In genomic region chr6:148242304-148242703, GRCm38 (mm10) we compare ENCODE assay signal across 16 mouse cellular contexts. TPM values are rescaled to one million over a fixed set of nuclear protein-coding genes. Genes with fewer than 3 reads are reported as not detected.
A peak's percentile ranks its signal among the peaks of the same experiment; 100 is the strongest.
DNase-seq lines count a peak whose midpoint lies in the region; ATAC-seq and TF ChIP-seq lines count a peak whose summit lies in the region.
"Had no signal": no experiment of that assay in that cellular context is flagged by ENCODE, and none has a peak within 500 bp of the region (broad histone marks: within the 10 kb centered on the region; RNA-seq: fewer than 3 reads in every experiment).

No protein-coding gene starts in this region.

- H3K4me1 ChIP-seq in kidney, adult 2 months (ENCODE audit: control insufficient read depth, insufficient read depth, low read length) = no peaks in the 10 kb centered on the region
- no peaks in the 10 kb centered on the region for H3K4me1 ChIP-seq in midbrain, postnatal 0 days (ENCODE audit: insufficient read depth, low read length)
- no peaks in the 10 kb centered on the region for H3K4me1 ChIP-seq in midbrain, embryonic 15.5 days
- H3K4me1 ChIP-seq: forebrain, embryonic 15.5 days; hindbrain, embryonic 12.5 days had no signal

- peak; percentile 18; the same call in 1 of the 2 replicates for TF ChIP-seq CTCF in kidney, adult 2 months (conservative IDR thresholded peaks at IDR 0.05; ENCODE audit: insufficient read depth, insufficient read length, low read depth, low read length)
- TF ChIP-seq CTCF in midbrain, postnatal 0 days (IDR thresholded peaks at IDR 0.05) = peak; percentile 41

- H3K4me2 ChIP-seq in midbrain, postnatal 0 days (ENCODE audit: low read depth, low read length, poor library complexity, severe bottlenecking) = no peak overlapping the region
- no peak overlapping the region for H3K4me2 ChIP-seq in midbrain, embryonic 15.5 days
- H3K4me2 ChIP-seq: forebrain, embryonic 15.5 days; hindbrain, embryonic 12.5 days had no signal

- no peak overlapping the region for H3K27ac ChIP-seq in kidney, adult 2 months (ENCODE audit: insufficient read depth, low read depth, low read length)
- no peak overlapping the region for H3K27ac ChIP-seq in midbrain, postnatal 0 days (ENCODE audit: low read depth, low read length)
- H3K27ac ChIP-seq in midbrain, embryonic 15.5 days = no peak overlapping the region
- H3K27ac ChIP-seq: forebrain, embryonic 15.5 days; hindbrain, embryonic 12.5 days had no signal

- no peak for ATAC-seq in midbrain, postnatal 0 days (ENCODE audit: low FRiP score)
- ATAC-seq in midbrain, embryonic 15.5 days (replicated peaks) = no peak
- no peak for ATAC-seq in activated CD4-positive, CD25-positive, alpha-beta regulatory T cell, adult 4 months
- ATAC-seq: forebrain, embryonic 15.5 days had no signal

- no peaks in the 10 kb centered on the region for H3K36me3 ChIP-seq in kidney, adult 2 months (ENCODE audit: control insufficient read depth, insufficient read depth, low read length)
- peaks cover 18% of the 10 kb centered on the region for H3K36me3 ChIP-seq in midbrain, postnatal 0 days (ENCODE audit: insufficient read depth, low read length)
- no peaks in the 10 kb centered on the region for H3K36me3 ChIP-seq in midbrain, embryonic 15.5 days (replicated peaks)
- H3K36me3 ChIP-seq: forebrain, embryonic 15.5 days; hindbrain, embryonic 12.5 days had no signal

- no peaks in the 10 kb centered on the region for H3K9me3 ChIP-seq in midbrain, postnatal 0 days (ENCODE audit: low read length)
- H3K9me3 ChIP-seq in midbrain, embryonic 15.5 days = no peaks in the 10 kb centered on the region
- H3K9me3 ChIP-seq: forebrain, embryonic 15.5 days; hindbrain, embryonic 12.5 days had no signal

- TF ChIP-seq POLR2A in kidney, adult 2 months (IDR thresholded peaks at IDR 0.05; ENCODE audit: low read depth, low read length) = no peak

- H3K4me3 ChIP-seq in kidney, adult 2 months (ENCODE audit: insufficient read depth, low read depth, low read length) = no peak overlapping the region
- no peak overlapping the region for H3K4me3 ChIP-seq in midbrain, postnatal 0 days (ENCODE audit: low read depth, low read length)
- no peak overlapping the region for H3K4me3 ChIP-seq in midbrain, embryonic 15.5 days
- H3K4me3 ChIP-seq: forebrain, embryonic 15.5 days; hindbrain, embryonic 12.5 days had no signal

- DNase-seq in kidney, adult 2 months = no peak
- DNase-seq in kidney, postnatal 36 days = no peak
- DNase-seq in midbrain, postnatal 0 days (ENCODE audit: low spot score) = no peak
- peak; percentile 22 for DNase-seq in R1 (ENCODE audit: low read depth, low spot score)
- DNase-seq in retina, embryonic 14.5 days (ENCODE audit: low spot score) = no peak
- DNase-seq: cerebellum, adult 9-10 months; embryo, embryonic 11 days; gastrocnemius, postnatal 10 days; kidney, adult 9 months; lung, adult 18-20 months; right cerebral cortex, postnatal 14 days; thymus, adult 18-20 months had no signal

- H3K9ac ChIP-seq in midbrain, postnatal 0 days (replicated peaks; ENCODE audit: low read length, poor library complexity, severe bottlenecking) = no peak overlapping the region
- no peak overlapping the region for H3K9ac ChIP-seq in midbrain, embryonic 15.5 days
- H3K9ac ChIP-seq: forebrain, embryonic 15.5 days; hindbrain, embryonic 12.5 days had no signal

- 68% methylated on average over 3 of the region's 3 CpGs for WGBS in kidney, adult 2 months
- 58% methylated on average over 3 of the region's 3 CpGs for WGBS in midbrain, postnatal 0 days
- WGBS in midbrain, embryonic 15.5 days = 67% methylated on average over 3 of the region's 3 CpGs

- no peaks in the 10 kb centered on the region for H3K27me3 ChIP-seq in kidney, adult 2 months (replicated peaks; ENCODE audit: control insufficient read depth, insufficient read depth, low read length)
- H3K27me3 ChIP-seq in midbrain, postnatal 0 days (ENCODE audit: insufficient read depth, low read length) = no peaks in the 10 kb centered on the region
- no peaks in the 10 kb centered on the region for H3K27me3 ChIP-seq in midbrain, embryonic 15.5 days (replicated peaks)
- H3K27me3 ChIP-seq: forebrain, embryonic 15.5 days; hindbrain, embryonic 12.5 days had no signal

RNA-seq across cellular contexts. Expression of gene Ergic2, which starts 30.1 kb away (rescaled TPM):
- polyA plus RNA-seq in kidney, adult 2 months (2012; rRNA removed) = 26.1 and 40.2 TPM in 2 replicates
- 67.4 and 133 TPM in 2 replicates for total RNA-seq in midbrain, postnatal 0 days (2014; rRNA removed)
- polyA plus RNA-seq in midbrain, postnatal 0 days (2015; fragmentation: Nextera tagmentation; extraction: Ambion mirVana) = 154 and 176 TPM in 2 replicates
- polyA plus RNA-seq in midbrain, embryonic 15.5 days (2015; fragmentation: Nextera tagmentation; extraction: Ambion mirVana) = 171 and 189 TPM in 2 replicates
- polyA plus RNA-seq in activated CD4-positive, CD25-positive, alpha-beta regulatory T cell, adult 4 months (2017; shearing (Covaris generic)) = 100 to 1,000 TPM; 168 to 171 TPM
